Mouse (Mus musculus) intestine, embryonic 14.5 days (tissue): Measurements from ENCODE around the gene Mrtfb. TPM values are rescaled to one million over a fixed set of nuclear protein-coding genes. Genes with fewer than 3 reads are reported as not detected.
"Not testable (repeated sequence)": the region's sequence is repeated elsewhere in the genome, so short reads cannot be mapped to it uniquely, and the experiment has no call there.

Source experiments
- ATAC-seq: fragments of 200-750 bp; cut with Nextera tagmentation; replicated peaks from 2 replicates; pipeline ENCODE4 v1.8.0; 2017; ENCODE audit warnings: low read depth, moderate number of reproducible peaks, moderate TSS enrichment, moderate library complexity; ENCODE audit not compliant: low FRiP score, low TSS enrichment
- DNase-seq: peaks from one replicate; pipeline ENCODE4 v3.0.0-alpha.2; 2018; ENCODE audit warnings: low spot score
- H3K27ac ChIP-seq: fragments of 300-500 bp; sonication (generic); 2 replicates; pipeline ENCODE4 v1.5.1; 2014; ENCODE audit warnings: low read depth, mild to moderate bottlenecking, control low read depth
- H3K27me3 ChIP-seq: fragments of 300-500 bp; sonication (generic); replicated peaks from 2 replicates; pipeline ENCODE4 v1.6.1; 2014; ENCODE audit warnings: low read length, control low read depth; ENCODE audit not compliant: control insufficient read depth, insufficient read depth
- H3K36me3 ChIP-seq: fragments of 300-500 bp; sonication (generic); 2 replicates; pipeline ENCODE4 v1.6.1; 2014; ENCODE audit warnings: low read length, control low read depth; ENCODE audit not compliant: control insufficient read depth, insufficient read depth
- H3K4me1 ChIP-seq: fragments of 300-500 bp; sonication (generic); replicated peaks from 2 replicates; pipeline ENCODE4 v1.6.1; 2014; ENCODE audit warnings: low read length, control low read depth, mixed read lengths; ENCODE audit not compliant: control insufficient read depth, insufficient read depth
- H3K4me2 ChIP-seq: fragments of 300-500 bp; sonication (generic); 2 replicates; pipeline ENCODE4 v1.6.1; 2014; ENCODE audit warnings: low read length
- H3K4me3 ChIP-seq: fragments of 300-500 bp; sonication (generic); 2 replicates; pipeline ENCODE4 v1.5.1; 2014; ENCODE audit warnings: low read depth, low read length, control low read depth, mixed read lengths
- H3K9ac ChIP-seq: fragments of 300-500 bp; sonication (generic); 2 replicates; pipeline ENCODE4 v1.6.1; 2014; ENCODE audit warnings: mild to moderate bottlenecking, low read length
- H3K9me3 ChIP-seq: fragments of 300-500 bp; sonication (generic); 2 replicates; pipeline ENCODE4 v1.6.1; 2016; ENCODE audit warnings: low read length, control low read depth; ENCODE audit not compliant: control insufficient read depth
- WGBS: fragments of 180-500 bp; shearing (Covaris S2); extraction: QIAGEN DNeasy Blood & Tissue Kit; methylation state at CpG from one replicate; pipeline ENCODE4 v1.1.7; 2014; 5-methylcytosine and 5-hydroxymethylcytosine counted together
- polyA plus RNA-seq: library from polyadenylated mRNA; unstranded; fragments of >200 nt; fragmentation: Nextera tagmentation; extraction: Ambion mirVana; gene quantifications from 2 replicates; pipeline ENCODE4 v1.2.1, GENCODE M21; 2014

Gene Mrtfb
- polyA plus RNA-seq, 1 experiment from 2014 or later: 33.0 TPM

- H3K36me3 ChIP-seq: peaks cover 3% of the 10 kb centered on the region; the same call in 1 of the 2 replicates
- no peak for ATAC-seq
- peak overlapping the region; percentile 81 for H3K4me3 ChIP-seq
- no peak for DNase-seq
- WGBS: 28% methylated on average over 5 of the region's 5 CpGs
- no peaks in the 10 kb centered on the region for H3K9me3 ChIP-seq
- H3K4me2 ChIP-seq: peak overlapping the region; percentile 67
- no peak overlapping the region for H3K27ac ChIP-seq
- 0 out of 2 replicates have a peak, but pooled peaks cover 10% of the 10 kb centered on the region for H3K4me1 ChIP-seq
- H3K27me3 ChIP-seq: no peaks in the 10 kb centered on the region
- peak overlapping the region; percentile 91; the same call in 1 of the 2 replicates for H3K9ac ChIP-seq
These were observed 1.2 kb downstream of the Mrtfb start for GRCm38 (mm10) chr16:13257528-13257835.

GRCm38 (mm10) chr16:13259026-13259425, 2.7 kb downstream of the Mrtfb start:
- peaks cover 6% of the 10 kb centered on the region; the same call in 1 of the 2 replicates for H3K36me3 ChIP-seq
- 0 out of 2 replicates have a peak, but pooled peaks cover 10% of the 10 kb centered on the region for H3K4me1 ChIP-seq
- no peak overlapping the region for H3K4me2 ChIP-seq
- no peak for DNase-seq
- H3K27me3 ChIP-seq: no peaks in the 10 kb centered on the region
- H3K4me3 ChIP-seq: no peak overlapping the region
- no peaks in the 10 kb centered on the region for H3K9me3 ChIP-seq
- no peak for ATAC-seq
- no peak overlapping the region for H3K27ac ChIP-seq
- H3K9ac ChIP-seq: no peak overlapping the region
- 73% methylated on average over 2 of the region's 2 CpGs for WGBS

GRCm38 (mm10) chr16:13266312-13266711, 10.0 kb downstream of the Mrtfb start:
- peaks cover 42% of the 10 kb centered on the region for H3K36me3 ChIP-seq
- no peak overlapping the region for H3K4me2 ChIP-seq
- H3K9ac ChIP-seq: no peak overlapping the region
- WGBS: 92% methylated on average over 3 of the region's 3 CpGs
- H3K9me3 ChIP-seq: peaks cover 8% of the 10 kb centered on the region; the same call in 1 of the 2 replicates
- no peaks in the 10 kb centered on the region for H3K27me3 ChIP-seq
- H3K4me1 ChIP-seq: no peaks in the 10 kb centered on the region
- H3K4me3 ChIP-seq: no peak overlapping the region
- ATAC-seq: no peak
- DNase-seq: no peak
- no peak overlapping the region for H3K27ac ChIP-seq

GRCm38 (mm10) chr16:13267350-13267904, 11.1 kb downstream of the Mrtfb start:
- no peak for DNase-seq

GRCm38 (mm10) chr16:13269426-13269825, 13.1 kb downstream of the Mrtfb start:
- Histone ChIP-seq H3K4me1 (no peaks in the 10 kb centered on the region), H3K9ac (no peak overlapping the region), H3K27ac (no peak overlapping the region), H3K9me3 (peaks cover 8% of the 10 kb centered on the region; the same call in 1 of the 2 replicates), H3K4me3 (no peak overlapping the region), H3K27me3 (no peaks in the 10 kb centered on the region), H3K36me3 (peaks cover 39% of the 10 kb centered on the region), H3K4me2 (no peak overlapping the region)
- ATAC-seq (no peak), DNase-seq (no peak)
- WGBS: 91% methylated on average over 2 of the region's 2 CpGs

More at GRCm38 (mm10) chr16:13267350-13267904, 11.1 kb downstream of the Mrtfb start:
- Histone ChIP-seq H3K27me3 (no peaks in the 10 kb centered on the region), H3K4me2 (no peak overlapping the region), H3K4me3 (no peak overlapping the region), H3K4me1 (no peaks in the 10 kb centered on the region), H3K36me3 (peaks cover 42% of the 10 kb centered on the region), H3K27ac (peak overlapping the region; percentile 64; the same call in 1 of the 2 replicates), H3K9ac (no peak overlapping the region), H3K9me3 (peaks cover 8% of the 10 kb centered on the region; the same call in 1 of the 2 replicates)
- peak; percentile 81 for ATAC-seq
- 72% methylated on average over 3 of the region's 3 CpGs for WGBS

GRCm38 (mm10) chr16:13276258-13276657, 20.0 kb downstream of the Mrtfb start:
- 0 out of 2 replicates have a peak, but pooled peaks cover 5% of the 10 kb centered on the region for H3K4me1 ChIP-seq

GRCm38 (mm10) chr16:13276709-13277399, 20.6 kb downstream of the Mrtfb start:
- Histone ChIP-seq H3K4me2 (peak overlapping the region; percentile 34), H3K4me3 (no peak overlapping the region), H3K4me1 (0 out of 2 replicates have a peak, but pooled peaks cover 5% of the 10 kb centered on the region), H3K36me3 (0 out of 2 replicates have a peak, but pooled peaks cover 4% of the 10 kb centered on the region), H3K9me3 (0 out of 2 replicates have a peak, but pooled peaks cover 2% of the 10 kb centered on the region), H3K9ac (no peak overlapping the region), H3K27ac (peak overlapping the region; percentile 70), H3K27me3 (no peaks in the 10 kb centered on the region)
- DNase-seq (no peak), ATAC-seq (peak; percentile 72)
- 75% methylated on average over 3 of the region's 3 CpGs for WGBS

More at GRCm38 (mm10) chr16:13276258-13276657, 20.0 kb downstream of the Mrtfb start:
- Histone ChIP-seq H3K27me3 (no peaks in the 10 kb centered on the region), H3K4me2 (peak overlapping the region; percentile 34), H3K36me3 (0 out of 2 replicates have a peak, but pooled peaks cover 4% of the 10 kb centered on the region), H3K4me3 (no peak overlapping the region), H3K27ac (peak overlapping the region; percentile 70), H3K9me3 (0 out of 2 replicates have a peak, but pooled peaks cover 2% of the 10 kb centered on the region), H3K9ac (no peak overlapping the region)
- DNase-seq (peak; percentile 56), ATAC-seq (peak; percentile 95)
- WGBS: 55% methylated on average over 2 of the region's 2 CpGs

- H3K27ac ChIP-seq, H3K4me1 ChIP-seq, ATAC-seq, H3K4me3 ChIP-seq, H3K27me3 ChIP-seq, H3K36me3 ChIP-seq, H3K9ac ChIP-seq, DNase-seq, H3K9me3 ChIP-seq, H3K4me2 ChIP-seq: not testable (repeated sequence)
These were observed 30.1 kb downstream of the Mrtfb start for GRCm38 (mm10) chr16:13286425-13286824.
